Mouse (Mus musculus): ENCODE results near the gene Plxna2.

The Plxna2 gene

DNA sequence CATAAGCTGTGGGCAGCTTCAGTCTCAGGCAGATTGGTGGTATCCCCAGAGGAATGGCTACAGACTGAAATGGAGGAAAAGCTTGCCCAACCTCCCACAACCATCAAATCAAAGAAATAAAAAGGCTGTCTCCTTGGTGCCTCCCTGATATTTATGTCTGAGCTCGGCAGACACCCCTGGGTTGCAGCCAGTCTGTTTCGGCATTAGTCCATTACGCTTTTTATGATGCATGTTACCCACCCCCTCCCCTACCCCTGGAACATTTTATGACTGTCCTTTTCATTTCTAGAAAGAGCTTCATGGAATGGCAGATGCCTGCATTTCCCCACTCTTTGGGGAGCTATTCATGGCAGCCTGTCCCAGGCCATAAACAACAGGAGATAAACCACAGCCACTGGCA lies 47.7 kb downstream of the Plxna2 start:
- no peak for DNase-seq

DNA sequence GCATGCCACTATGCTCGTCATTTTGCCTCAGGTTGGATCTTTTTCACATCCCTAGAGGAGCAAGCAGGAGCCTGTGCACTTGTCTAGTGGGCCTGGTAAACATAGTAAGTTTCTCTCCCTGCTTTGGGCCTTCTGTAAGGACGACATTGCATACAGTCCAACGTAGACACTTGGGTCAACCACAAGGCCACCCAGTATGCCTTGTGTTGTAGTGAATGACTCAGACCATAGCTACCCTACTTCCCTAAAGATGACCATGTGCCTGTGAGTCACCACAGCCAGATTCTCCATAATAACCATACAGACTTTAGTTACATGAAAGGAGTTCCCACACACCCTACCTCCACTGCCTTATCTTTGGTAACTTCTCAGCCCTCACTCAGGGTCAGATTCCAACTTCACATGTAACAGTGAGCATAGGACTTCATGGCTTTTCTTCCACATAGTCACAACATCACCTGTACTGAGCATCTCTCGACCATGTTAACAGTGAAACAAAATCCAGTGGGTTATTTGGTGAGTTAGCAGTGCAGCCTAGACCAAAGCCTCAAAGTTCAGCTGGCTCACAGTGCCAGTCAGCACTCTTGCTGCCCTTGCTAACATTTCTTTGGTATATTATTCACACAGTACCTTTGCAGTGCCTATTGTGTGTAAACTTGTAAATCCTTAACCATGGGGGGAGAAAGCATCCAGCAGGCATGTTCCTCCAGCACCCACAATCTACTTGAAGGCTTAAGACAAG lies 53.9 kb downstream of the Plxna2 start:
- DNase-seq: peak; percentile 79

DNA sequence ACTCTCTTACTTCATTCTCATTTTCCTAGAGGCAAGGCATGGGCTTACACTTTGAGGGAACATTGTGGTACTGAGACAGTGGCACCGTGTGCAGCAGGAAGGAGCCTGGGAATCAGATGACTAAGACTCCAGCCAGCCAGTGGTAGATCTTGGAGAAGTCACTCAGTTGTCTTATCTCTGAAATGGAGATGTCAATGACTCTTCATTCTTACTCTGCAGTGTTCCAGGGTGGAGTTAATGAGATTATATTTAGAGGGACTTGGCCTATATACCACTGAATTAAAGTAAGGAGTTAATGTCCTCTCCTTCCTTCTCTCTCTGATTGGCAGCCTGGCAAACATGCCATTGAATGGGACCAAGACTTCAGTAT lies 54.5 kb downstream of the Plxna2 start:
- no peak for DNase-seq

DNA sequence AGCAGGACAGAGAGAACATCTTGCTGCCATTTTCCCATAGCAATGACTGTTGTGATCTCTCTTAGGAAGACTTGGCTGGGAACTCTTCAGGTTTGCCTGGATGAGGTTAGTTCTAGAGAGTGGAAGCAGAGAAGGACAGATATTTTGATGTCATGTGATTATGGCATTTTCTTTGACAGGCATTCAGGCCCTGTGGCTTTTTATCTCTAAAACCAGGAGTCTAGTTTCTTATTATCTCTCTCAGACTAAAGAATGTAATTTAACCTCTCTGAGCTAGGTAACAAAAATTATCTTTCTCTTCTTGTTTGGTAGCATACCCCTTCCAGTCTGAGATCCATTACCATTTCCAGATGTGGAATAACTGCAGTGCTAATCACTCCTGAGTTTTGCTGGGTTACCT lies 55.2 kb downstream of the Plxna2 start:
- no peak for DNase-seq

DNA sequence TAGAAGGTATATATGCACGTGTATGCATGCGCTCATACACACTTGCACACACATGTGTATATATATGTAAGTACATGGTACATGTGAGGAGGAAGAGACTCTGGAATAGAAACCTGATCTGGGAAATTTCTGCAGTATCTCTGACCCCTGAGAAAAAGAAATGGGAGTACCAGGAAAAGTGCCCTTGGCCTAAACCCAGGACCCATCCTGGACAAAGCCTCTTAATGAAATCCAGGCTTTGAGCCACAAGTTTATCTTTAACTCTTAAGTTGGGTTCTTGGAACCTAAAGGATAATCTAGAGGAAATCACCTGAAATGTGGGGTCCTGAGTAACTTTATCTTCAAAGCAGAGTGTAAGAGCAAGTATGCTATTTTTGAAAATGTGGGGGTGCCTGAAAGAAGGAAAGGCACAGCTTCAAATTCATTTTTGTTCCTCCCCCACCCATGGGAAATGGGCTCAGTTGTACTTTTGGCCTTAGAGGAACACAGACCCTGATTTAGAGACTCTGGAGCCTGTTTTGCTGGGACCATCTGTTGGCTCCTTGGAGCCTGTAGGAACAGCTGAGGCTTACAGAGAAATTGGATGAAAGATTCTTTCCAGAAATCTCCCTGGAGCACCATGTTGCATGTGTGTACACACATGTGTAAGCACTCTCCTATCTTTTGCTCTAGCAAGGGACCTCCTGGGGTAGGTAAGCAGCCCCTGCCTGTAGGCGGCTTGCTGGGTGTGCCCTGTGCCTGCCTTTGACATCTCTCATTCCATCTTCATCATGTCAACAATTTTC lies 57.3 kb downstream of the Plxna2 start:
- DNase-seq: peak; percentile 96

DNA sequence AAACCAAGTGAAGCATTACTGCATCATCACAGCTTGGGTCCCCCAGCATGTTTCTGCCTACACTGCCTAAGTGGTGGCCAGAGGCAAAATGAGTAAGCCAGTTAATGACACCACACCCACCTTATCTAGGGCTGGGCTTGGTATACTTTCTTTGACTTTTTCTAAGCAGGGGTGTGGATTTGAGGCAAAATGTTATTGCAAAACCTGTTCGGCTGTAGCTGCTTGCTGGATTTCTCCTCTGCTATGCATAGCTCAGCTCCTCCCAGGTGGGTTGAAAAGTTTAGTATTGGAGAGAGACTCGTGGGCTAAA lies 57.8 kb downstream of the Plxna2 start:
- peak; percentile 94 for DNase-seq

DNA sequence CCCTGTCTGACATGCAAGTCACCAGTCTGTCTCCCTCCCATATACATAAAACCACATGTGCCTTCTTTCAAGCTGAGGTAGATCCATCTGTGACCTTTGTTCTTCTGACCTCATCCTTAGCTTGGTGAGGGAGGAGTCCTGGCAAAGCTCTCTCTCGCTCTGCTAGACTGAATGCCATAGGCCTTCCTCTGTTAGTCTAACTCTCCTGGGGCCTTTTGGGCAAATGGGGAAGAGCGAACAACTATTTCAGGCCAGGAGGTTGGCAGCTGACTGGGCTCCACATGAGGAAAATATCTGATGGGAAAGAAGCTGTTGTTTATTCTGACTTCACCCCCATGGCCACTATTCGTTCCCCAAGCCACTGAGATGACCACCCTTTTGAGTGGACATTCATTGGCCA lies 59.9 kb downstream of the Plxna2 start:
- DNase-seq: peak; percentile 94

DNA sequence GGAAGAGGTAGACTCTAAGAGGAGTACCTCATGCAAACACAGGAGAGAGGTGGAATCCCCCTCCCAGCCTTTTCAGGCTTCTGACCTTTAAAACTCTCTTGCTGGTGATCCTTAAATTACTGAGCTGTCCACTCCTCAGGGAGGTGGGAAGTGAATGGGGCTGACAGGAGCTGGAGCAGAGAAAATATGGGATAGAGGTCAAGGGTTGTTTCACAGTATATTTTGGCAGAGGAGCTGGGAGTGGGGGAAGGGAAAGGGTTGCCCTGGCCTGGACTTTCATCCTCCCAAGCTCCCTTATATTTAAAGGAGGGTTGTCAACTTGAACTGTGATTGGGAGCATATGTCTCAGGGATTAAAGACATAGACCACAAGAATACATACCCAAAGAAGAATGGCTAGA lies 61.1 kb downstream of the Plxna2 start:
- DNase-seq: peak; percentile 88

DNA sequence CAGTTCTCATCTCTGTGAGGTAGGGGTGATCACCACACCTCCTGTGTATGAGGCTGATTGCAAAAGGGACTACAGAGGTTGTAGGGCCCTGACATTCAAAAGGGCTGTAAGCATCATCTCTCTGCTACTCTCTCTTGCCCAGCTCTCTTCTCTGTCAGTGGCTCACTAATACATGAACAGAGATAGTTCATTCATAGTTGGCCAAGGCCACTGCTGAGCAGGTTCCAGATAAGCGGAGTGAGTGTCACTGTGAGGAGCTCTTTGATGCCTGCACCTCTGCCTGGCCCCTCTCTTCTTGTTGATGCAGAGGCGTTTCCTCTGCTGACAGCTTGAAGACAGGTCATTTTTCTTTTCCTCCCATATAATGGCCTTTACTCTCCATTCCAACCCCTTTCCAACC lies 62.1 kb downstream of the Plxna2 start:
- DNase-seq: peak; percentile 87

DNA sequence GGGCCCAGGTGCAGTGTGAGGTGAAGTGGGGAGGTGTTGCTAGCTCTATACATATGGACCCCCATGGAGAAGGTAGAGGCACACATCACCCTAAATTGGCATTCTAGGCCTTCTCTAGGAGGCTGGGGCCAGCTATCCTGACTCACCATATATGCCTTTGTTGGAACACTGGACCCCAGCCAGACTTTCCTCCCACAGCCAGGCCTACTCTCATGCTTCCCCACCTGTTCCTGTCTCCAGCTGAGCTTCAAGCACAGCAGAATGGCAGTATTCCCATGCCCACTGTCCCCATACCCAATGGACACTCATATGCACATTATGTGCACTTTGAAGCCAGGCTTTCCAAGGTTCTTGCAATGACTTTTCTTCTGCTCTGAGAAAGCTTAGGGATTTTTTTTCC lies 64.0 kb downstream of the Plxna2 start:
- peak; percentile 89 for DNase-seq

DNA sequence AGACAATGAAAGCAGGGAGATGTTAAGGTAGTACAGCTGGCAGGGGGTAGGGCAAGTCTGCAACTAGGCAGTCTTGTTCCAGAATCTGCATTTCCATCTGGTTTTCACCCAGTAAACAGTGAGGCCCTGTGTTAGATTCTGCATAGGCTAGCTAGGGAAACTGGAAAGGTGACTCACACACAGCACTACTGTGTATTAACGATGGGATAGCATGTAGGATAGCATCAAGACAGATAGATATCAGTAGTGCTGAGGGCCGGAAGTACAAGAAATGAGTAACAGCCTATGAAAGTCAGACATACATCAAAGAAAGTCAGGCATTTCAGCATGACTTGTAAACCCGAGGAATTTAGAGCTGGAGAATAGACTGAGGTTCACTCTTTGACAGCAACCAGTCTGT lies 65.1 kb downstream of the Plxna2 start:
- DNase-seq: peak; percentile 68

DNA sequence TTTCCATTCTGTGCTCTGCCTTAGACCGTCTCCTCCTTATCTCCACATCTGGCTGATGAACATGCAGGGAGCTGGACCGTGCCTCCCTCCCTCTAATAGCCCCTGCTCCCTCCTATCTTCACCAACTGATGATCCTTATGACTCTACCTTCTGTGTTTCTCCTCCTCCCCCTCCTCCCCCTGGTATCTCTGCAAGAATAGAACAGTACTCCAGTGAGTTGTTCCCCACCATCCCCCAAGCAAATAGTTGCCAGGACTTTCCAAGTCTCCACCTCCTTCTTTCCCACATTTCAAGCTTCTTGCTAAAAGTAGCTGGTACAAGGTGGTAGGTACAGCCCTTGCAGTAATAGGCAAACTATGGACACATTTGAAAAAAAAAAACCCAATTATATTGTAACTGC lies 67.9 kb downstream of the Plxna2 start:
- peak; percentile 85 for DNase-seq

DNA sequence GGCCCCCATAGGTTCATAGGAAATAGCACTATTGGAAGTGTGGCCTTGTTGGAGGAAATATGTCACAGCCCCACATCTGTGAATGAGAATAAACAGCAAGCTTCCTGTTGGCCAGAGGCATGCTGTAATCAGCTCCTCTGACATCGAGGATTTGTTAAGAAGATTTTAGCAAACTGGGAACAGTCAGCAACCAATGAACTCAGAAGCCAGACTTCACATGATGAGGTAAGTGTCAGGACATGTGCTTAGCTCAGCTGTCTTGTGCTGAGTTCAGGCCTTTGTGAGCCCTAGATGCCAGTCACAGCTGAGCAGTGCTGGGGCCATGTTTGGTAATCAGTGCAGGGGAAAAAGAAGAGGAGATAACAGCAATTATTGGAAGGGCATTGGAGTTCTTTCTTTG lies 69.7 kb downstream of the Plxna2 start:
- peak; percentile 95 for DNase-seq

DNA sequence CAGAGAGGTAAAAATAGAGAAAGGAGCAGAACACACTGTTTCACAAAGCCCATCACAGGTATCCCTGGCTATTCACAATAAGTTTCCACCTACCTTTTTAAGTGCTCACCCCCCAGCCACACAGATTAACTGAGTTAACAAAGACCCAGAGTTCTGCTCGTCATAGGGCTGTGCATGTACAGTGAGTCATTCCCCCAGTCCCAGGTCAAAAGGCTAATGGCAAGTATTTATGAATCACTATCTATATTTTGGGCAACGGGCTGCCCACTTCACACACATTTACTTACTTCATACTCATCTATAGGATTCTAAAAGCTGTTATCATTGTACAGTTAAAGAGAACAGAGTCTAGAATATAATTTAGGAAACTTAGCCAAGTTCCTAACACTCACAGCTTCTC lies 70.1 kb downstream of the Plxna2 start:
- no peak for DNase-seq

DNA sequence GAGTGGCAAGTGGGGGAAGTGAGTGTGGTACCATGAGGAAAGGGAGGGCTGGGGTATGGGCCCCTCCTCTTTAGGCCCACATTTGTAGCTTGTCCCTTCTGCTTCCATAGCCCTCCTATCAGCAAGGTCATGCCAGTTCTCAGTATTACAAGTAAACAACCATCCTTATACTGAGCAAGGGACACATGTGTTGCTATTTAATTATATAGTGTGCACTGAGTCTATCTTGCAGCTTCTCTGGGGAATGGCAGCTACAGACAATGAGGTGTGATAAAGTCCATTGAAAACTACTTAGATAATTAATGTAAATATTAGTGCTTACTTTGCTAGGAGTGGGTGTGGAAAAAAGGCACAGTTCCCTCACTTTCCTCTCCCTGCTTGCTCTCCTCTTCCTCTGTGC lies 75.0 kb downstream of the Plxna2 start:
- no peak for DNase-seq

DNA sequence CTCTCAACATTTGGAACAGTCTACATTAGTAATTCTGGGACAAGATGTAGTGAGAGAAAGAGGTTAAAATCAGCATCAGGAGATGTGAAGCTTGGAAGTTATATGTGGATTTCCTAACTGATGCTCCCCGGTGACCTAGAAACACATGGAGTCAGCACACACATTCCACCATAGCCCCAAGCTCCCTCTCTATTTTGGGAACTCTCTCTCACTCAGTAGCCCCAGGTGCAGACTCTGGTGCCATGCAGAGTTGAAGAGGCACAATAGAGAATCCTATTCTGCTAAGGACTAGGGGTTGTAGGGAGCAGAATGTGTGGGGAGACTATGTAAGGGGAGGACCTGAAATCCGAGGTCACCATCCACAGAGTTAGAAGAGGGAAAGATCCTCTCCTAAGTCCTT lies 75.5 kb downstream of the Plxna2 start:
- peak; percentile 88 for DNase-seq

DNA sequence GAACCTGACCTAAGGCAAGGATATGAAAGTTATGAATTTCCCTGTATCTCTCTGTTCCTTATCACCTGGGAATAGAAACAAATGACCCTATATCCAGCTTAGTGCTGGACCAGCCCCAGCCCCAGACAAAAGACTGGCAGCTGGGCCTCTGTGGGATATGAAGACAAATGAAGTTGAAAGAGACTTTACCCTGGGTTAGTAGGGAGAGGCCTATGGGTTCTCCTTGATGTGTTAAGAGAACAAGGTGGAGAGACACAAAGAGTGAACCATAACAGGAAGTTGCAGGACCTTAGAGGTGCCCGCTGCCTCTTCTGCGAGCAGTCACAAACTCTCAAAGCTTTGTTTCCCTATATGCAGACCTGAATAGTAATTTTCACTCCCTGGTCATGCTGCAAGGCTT lies 76.8 kb downstream of the Plxna2 start:
- no peak for DNase-seq

DNA sequence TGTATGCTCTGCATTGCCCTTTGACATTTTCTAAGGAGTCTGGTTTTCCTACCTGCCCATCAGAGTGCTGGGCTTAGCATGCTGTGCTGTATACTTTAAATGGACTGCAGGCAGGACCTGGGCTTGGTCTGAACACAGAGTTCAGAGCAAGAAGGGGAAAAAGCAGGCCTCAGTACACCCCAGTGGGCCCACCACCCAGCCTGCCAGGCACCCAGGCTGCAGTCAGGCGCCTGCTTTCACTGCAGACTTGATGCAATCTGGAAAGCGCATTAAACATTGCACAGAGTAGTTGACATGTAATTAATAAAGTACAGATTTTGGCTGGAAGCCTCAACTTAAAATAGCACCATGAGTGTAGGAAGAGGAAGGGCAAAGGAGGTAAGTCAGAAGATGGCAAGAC lies 79.4 kb downstream of the Plxna2 start:
- peak; percentile 93 for DNase-seq

DNA sequence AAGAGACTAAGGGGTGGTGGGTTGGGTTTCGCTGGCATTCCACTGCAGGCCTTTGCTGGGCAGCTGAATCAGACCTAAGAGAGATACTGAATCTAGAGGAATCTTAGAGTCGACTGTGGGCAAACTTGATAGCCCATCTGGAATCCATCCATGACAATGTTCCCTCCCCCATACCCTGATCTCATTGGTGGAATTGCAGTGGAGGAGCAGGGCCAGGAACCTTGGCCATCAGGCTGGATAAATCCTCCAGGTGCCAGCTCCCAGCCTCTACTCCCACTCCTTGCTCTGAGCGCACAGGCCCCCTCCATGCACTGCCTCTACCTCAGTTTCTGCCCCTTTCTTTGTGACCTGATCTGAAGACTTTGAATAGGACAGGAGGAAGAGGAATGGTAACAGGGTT lies 81.3 kb downstream of the Plxna2 start:
- no peak for DNase-seq

DNA sequence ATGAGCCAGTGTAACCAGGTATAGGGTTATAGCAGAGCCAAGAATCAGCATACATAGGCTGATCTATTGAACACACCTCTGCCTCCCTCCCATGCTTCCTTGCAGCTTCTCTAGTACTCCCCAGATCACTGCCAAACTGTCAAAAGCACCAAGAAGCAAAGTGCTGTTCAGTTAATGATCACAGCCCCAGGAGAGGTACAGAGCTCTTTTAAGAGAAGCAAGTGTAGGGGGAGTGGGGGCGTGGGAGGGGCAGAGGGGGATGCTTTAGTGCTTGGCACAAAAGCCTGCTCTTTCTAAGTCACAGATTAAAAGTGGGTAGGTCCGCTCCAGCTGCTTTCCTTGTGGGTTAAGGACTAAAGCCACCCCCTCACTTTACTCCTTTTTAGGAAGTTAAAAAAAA lies 85.2 kb downstream of the Plxna2 start:
- peak; percentile 90 for DNase-seq

DNA sequence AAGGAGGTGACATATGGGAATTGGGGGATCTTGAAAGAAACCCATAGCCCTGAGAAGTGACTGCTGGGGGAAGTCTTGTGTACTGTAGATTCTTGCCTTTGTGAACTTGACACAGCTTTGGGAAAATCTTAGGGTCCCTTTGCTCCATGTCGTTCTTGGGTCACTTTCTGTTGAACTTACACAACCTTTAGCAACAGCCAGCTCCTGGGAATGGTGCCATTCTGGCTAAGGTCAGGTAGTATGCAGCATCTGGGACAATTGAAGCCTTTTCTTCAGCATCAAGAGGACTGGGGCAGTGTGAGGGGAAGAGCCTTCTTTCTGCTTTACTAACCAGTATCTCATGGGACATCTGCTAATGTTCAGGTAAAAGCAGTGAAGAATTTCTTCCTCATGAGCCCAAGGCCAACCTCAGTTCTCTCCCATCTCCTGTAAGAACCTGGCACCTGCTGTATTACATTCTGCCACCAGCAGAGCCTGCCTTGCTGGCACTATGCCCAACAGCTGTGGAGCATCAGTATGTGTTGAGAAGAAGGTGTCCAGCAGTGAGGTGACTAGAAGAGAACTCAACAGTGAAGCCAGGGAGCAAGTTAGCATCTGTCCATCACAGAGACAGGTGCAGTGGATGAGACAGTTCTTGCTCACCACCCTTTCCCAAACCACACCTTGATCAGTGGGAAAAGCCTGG lies 86.3 kb downstream of the Plxna2 start:
- no peak for DNase-seq

DNA sequence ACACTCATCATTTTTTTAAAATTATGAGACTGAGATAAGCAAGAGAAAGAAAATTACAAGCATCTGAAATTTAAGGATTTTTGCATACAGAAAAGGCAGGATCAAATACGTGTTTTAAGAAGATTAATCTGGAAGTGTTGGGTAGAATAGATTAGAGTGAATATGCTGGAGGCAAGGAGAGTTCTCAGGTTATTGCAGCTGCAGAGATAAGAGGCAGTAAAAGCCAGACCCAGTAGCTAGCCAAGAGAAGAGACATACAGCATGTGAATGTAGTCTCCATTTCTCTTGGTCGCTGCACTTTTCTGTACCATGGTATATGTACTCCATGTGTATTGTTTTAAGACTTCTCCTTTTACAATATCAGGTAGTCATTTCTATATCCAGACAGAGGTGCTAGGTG lies 88.5 kb downstream of the Plxna2 start:
- peak; percentile 40 for DNase-seq

DNA sequence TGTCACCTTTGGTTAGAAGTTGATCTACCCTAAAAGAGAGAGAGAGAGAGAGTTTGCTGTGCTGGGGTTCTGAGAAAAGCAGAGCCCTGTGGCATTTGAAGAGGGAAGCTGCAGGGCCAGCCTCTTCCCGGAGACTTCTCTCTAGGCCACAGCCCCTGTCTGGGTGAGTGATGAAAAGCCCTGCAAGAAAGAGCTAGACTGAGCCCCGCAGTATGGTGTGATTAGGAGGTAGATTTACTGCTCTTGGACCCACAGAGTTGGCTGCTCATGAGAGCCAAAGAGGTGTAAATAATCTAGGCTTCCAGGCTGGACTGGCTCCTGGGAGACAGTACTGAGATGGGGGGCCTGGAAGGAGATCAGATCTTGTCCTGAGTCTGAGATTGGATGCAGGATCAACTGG lies 94.4 kb downstream of the Plxna2 start:
- DNase-seq: peak; percentile 63
